Mouse (Mus musculus): ENCODE measurements around the gene Cd274.

Gene Cd274

DNA sequence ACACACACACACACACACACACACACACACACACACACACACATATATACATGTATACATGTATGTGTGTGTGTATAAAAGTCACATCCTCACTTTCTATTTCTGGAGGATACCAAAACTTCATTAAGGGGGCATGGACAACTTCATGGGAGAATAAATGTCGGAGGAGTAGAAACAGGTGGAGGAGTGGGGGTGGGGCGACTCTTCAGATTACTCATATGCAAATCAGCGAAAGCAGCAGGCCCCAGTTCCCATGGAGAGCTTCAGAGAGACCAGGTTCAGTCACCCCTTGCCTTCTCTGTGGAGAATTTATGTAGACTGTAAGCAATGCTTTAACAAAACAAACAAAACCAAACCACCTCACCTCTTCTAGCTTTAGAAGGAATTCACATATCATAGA lies 2.1 kb upstream of the Cd274 start:
- DNase-seq, result no peak

DNA sequence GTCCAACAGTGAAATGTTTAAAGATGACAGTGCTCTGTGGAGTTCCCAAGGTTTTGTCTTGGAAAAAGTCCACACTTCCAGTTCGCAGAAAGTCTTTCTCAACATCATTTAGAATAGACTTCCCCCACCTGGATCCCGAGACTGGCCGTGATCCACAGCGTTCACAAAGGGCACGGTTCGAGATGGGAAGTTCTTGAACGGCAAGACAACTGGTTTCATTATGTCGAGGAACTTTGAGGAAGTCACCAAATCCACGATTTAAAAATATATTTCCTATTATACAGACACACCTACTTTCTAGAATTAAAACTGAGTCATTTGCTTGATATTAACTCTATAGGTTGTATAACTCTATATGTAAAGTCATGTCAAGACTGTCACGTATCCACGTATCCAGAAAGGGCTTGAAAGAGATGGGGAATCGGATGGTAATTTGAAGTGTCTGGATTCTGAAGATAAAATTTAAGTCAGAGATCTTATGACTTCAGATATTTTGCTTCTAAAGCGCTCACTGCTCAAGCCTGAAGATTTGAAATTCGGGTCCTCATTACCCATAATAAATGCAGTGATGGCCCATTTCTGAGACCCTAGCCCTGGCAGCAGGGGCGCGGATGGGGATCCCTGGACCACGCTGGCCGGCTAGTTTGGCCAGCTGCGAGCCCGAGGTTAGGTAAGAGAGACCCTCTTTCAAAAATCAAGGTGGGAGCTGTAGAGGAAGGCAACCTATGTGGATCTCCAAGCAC lies 858 bp upstream of the Cd274 start:
- DNase-seq, result no peak

- no peak for DNase-seq
These were observed 786 bp downstream of the Cd274 start for GRCm38 (mm10) chr19:29368041-29368440.

DNA sequence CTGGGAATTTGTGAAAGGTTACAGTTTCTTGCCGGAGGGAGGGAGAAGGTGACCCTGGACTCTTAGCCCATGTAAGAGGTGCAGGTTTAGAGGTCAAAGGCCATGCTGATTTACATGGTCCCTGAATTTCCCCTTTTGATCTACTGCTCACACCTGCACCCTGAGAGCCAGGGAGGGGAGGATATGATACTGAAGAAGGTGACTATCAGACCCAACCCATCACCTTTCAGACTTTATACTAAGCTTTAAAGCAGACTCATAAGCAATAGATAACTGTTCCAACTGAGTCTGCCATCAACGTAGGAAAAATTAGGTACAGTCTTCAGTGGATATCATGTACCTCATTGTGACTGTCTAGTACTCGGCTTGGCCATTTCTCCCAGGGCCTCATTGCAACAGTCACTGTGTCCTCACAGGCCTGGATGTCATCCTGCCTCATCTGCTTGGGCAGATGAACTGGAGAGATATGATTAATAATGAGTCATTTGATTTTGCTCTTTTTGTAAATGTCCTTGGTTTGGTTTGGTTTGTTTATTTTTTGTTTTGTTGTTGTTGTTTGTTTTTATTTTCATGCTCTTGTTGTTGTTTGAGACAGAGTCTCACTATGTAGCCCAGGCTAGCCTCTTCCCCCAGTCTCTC lies 1.5 kb downstream of the Cd274 start:
- DNase-seq, result no peak

- no peak for DNase-seq
These were observed 2.9 kb downstream of the Cd274 start for GRCm38 (mm10) chr19:29370112-29370511.

- DNase-seq, result no peak
These were observed 3.5 kb downstream of the Cd274 start for GRCm38 (mm10) chr19:29370545-29371283.

DNA sequence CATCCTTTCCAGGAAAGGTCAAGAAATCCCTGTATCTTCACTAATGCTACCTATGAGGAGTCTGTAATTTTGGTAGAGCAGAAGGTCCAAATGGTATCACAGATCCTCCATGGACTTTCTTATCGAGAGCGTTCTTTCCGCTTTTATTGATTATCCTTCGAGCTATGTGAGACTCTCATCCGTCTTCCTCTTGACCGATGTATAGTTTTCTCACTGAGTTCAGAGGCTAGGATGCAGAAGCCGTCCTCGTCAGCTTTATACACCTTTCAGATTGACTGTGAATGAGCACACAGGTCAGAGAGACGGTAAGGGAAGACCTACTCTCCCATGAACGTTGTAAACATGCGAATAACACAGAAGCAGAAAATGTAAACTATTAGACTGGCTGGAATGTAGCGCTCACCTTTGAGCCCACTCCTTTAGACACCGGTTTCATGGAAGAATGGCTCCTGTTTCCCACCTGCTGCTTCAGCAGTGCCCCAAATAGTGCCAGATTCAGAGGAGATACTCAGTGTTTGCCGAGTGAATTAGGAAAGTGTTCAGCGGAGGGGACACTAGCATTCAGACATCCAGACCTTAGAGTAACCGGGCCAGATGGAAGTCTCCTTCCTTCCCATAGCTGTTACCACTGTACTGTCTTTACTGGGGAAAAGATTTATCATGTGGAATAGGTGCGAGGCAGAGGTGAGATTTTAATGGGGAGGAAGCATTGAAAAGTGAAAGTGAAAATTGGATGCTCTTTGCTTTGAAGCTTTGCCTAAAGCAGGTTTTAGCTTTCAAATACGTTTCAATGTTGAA lies 4.2 kb downstream of the Cd274 start:
- DNase-seq, result no peak

- DNase-seq, result no peak
These were observed 4.9 kb downstream of the Cd274 start for GRCm38 (mm10) chr19:29372138-29372537.

DNA sequence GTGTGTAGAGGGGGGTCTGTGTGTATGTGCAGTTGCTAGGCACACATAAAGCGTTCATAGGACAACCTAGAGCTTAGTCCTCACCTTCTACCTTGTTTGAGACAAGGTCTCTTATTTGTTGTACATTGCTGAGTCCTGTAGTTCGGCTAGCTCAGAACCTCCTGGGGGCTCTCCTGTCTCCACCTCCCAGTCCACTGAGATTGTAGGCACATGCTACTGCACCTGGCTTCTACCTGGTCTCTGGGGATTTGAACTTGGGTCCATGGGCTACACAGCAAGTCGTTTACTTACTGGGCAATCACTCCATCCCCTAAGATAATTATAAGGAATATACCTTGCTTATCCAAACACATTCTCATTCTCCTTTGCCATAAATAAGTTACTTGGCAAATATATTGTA lies 5.4 kb downstream of the Cd274 start:
- DNase-seq, result no peak

DNA sequence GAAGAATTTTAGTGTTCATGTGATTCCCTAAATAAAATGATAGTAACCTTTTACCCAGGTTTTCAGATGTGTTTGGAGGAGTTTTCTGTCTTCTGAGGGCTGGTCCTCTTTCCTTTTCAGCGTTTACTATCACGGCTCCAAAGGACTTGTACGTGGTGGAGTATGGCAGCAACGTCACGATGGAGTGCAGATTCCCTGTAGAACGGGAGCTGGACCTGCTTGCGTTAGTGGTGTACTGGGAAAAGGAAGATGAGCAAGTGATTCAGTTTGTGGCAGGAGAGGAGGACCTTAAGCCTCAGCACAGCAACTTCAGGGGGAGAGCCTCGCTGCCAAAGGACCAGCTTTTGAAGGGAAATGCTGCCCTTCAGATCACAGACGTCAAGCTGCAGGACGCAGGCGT lies 6.2 kb downstream of the Cd274 start:
- no peak for DNase-seq

DNA sequence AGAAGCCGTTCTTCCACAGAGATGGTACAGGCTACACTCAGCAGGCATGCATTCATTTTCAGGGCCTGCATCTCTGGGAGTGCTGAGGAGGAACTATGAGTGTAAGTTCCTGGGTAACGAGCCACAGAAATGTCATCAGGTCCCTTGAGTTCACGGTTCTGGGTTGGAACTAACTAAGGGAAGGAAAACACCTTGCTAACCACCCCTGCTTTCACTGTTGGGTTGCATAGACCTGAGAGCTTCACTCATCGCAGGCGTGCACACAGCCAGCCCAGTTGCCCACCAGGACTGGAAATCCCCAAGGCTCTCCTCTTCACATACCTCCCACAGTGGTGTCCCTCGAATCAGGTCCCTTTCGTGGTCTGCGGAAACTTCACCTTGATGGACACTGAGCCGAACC lies 7.7 kb downstream of the Cd274 start:
- no peak for DNase-seq

GRCm38 (mm10) chr19:29376382-29376781 lies 9.1 kb downstream of the Cd274 start:
- no peak for DNase-seq

- no peak for DNase-seq
These were observed 12.8 kb downstream of the Cd274 start for GRCm38 (mm10) chr19:29379839-29380603.

- DNase-seq, result no peak
These were observed 16.1 kb downstream of the Cd274 start for GRCm38 (mm10) chr19:29383368-29383767.

DNA sequence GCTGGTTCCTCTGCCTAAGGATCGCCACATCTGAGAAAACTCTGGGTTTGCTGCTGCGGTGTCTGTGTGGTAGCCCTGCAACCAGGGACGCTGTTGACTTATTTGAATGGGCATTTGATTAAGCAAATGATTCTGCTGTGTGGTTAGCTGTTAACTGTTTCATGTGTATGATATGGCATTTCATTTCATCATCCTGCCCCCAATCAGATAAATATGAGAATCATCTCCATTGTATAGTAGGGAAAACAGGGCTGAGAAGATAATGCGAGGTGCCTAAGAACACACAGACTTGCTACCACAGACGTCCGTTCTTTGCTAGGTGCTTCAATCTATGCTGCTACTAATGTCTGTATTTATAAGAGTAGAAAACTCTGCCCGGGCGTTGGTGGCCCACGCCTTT lies 17.2 kb downstream of the Cd274 start:
- no peak for DNase-seq

- no peak for DNase-seq
These were observed 17.7 kb downstream of the Cd274 start for GRCm38 (mm10) chr19:29384994-29385393.

GRCm38 (mm10) chr19:29385822-29386221 lies 18.6 kb downstream of the Cd274 start:
- DNase-seq, result no peak

- DNase-seq, result no peak
These were observed 21.6 kb downstream of the Cd274 start for GRCm38 (mm10) chr19:29388818-29389217.

DNA sequence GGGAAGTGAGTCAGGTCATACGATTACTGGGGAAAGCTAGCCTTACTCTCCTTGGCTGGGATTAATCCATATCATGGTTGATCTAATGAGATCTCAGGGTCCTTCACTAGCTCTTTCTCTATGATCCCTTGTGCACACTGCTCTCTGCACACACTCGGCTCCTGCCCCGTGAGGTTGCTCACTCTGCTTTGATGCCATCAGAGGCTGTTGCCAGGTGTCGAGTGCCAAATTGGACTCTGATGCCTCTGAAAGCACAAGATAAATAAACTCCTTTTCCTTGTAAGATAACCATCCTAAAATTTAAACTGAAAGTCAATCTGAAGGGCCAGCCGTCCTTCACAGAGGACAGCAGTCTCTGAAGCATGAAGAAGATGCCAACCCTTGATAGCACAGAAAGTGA lies 23.2 kb downstream of the Cd274 start:
- no peak for DNase-seq

- no peak for DNase-seq
These were observed 24.0 kb downstream of the Cd274 start for GRCm38 (mm10) chr19:29391279-29391678.

GRCm38 (mm10) chr19:29393333-29393732 lies 26.1 kb downstream of the Cd274 start:
- no peak for DNase-seq

DNA sequence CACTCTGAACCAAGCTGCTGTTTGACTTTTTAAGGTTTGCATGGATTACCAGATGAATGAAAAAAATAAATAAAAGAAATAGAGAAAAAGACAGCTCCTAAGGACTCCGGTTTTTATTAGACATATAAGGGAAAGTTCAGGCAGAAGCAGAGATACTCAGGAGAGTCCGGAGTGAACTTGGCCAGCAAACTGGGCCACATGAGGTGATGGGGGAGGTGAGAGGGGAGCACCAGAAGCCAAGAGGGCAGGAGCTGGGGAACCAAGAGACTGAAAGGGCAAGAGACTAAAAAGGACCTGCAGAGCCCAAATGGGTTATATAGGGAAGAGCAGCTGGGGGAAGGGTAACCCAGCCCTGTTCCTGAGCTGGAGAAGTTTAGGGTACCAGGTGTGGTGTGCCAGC lies 27.5 kb downstream of the Cd274 start:
- DNase-seq, result no peak
